Mouse (Mus musculus) hindbrain, embryonic 12.5 days (tissue): Measurements from ENCODE around the gene Arhgap44. TPM values are rescaled to one million over a fixed set of nuclear protein-coding genes. Genes with fewer than 3 reads are reported as not detected.

ENCODE experiments used
- ATAC-seq: fragments of 200-750 bp; cut with Nextera tagmentation; 2 replicates; pipeline ENCODE4 v1.8.0; 2017; ENCODE audit warnings: moderate TSS enrichment; ENCODE audit not compliant: low FRiP score
- H3K27ac ChIP-seq: fragments of 300-500 bp; sonication (generic); 2 replicates; pipeline ENCODE4 v1.5.1; 2016; ENCODE audit warnings: mild to moderate bottlenecking
- H3K27me3 ChIP-seq: fragments of 300-500 bp; sonication (generic); 2 replicates; pipeline ENCODE4 v1.6.1; 2016; ENCODE audit warnings: mild to moderate bottlenecking
- H3K36me3 ChIP-seq: fragments of 300-500 bp; sonication (generic); 2 replicates; pipeline ENCODE4 v1.6.1; 2016; ENCODE audit warnings: mild to moderate bottlenecking
- H3K4me1 ChIP-seq: fragments of 300-500 bp; sonication (generic); 2 replicates; pipeline ENCODE4 v1.6.1; 2016
- H3K4me2 ChIP-seq: fragments of 300-500 bp; sonication (generic); replicated peaks from 2 replicates; pipeline ENCODE4 v1.6.1; 2016; ENCODE audit warnings: mild to moderate bottlenecking
- H3K4me3 ChIP-seq: fragments of 300-500 bp; sonication (generic); 2 replicates; pipeline ENCODE4 v1.5.1; 2016; ENCODE audit warnings: mild to moderate bottlenecking
- H3K9ac ChIP-seq: fragments of 300-500 bp; sonication (generic); 2 replicates; pipeline ENCODE4 v1.6.1; 2016; ENCODE audit warnings: mild to moderate bottlenecking, moderate library complexity
- H3K9me3 ChIP-seq: fragments of 300-500 bp; sonication (generic); replicated peaks from 2 replicates; pipeline ENCODE4 v1.6.1; 2016; ENCODE audit warnings: mild to moderate bottlenecking
- WGBS: fragments of 180-500 bp; shearing (Covaris S2); methylation state at CpG from one replicate; pipeline ENCODE4 v1.1.7; 2016; 5-methylcytosine and 5-hydroxymethylcytosine counted together
- polyA plus RNA-seq: library from polyadenylated mRNA; unstranded; fragments of >200 nt; fragmentation: Nextera tagmentation; extraction: Ambion mirVana; gene quantifications from 2 replicates; pipeline ENCODE4 v1.2.1, GENCODE M21; 2016

Gene Arhgap44
- polyA plus RNA-seq, 1 experiment from 2014 or later: 7.3 TPM

- no peak overlapping the region for H3K9ac ChIP-seq
- H3K4me3 ChIP-seq: no peak overlapping the region
- no peak overlapping the region for H3K27ac ChIP-seq
- no peak for ATAC-seq
- H3K4me2 ChIP-seq: no peak overlapping the region
- no peaks in the 10 kb centered on the region for H3K27me3 ChIP-seq
- H3K9me3 ChIP-seq: no peaks in the 10 kb centered on the region
- H3K36me3 ChIP-seq: peaks cover 19% of the 10 kb centered on the region; the same call in 1 of the 2 replicates
- no peaks in the 10 kb centered on the region for H3K4me1 ChIP-seq
- WGBS: 95% methylated on average over 4 of the region's 4 CpGs
Observed at GRCm38 (mm10) chr11:65020744-65021143, 142.0 kb downstream of the Arhgap44 start.

GRCm38 (mm10) chr11:65016754-65017153 lies 146.0 kb downstream of the Arhgap44 start:
- no peak for ATAC-seq
- 89% methylated on average over 1 of the region's 1 CpGs for WGBS

GRCm38 (mm10) chr11:65013906-65014305 lies 148.9 kb downstream of the Arhgap44 start:
- no peaks in the 10 kb centered on the region for H3K9me3 ChIP-seq
- no peak overlapping the region for H3K4me2 ChIP-seq
- no peak overlapping the region for H3K9ac ChIP-seq
- H3K4me3 ChIP-seq: no peak overlapping the region
- WGBS: 78% methylated on average over 6 of the region's 6 CpGs
- ATAC-seq: no peak
- H3K27ac ChIP-seq: no peak overlapping the region
- H3K36me3 ChIP-seq: no peaks in the 10 kb centered on the region; the same call in 1 of the 2 replicates
- no peaks in the 10 kb centered on the region for H3K27me3 ChIP-seq
- H3K4me1 ChIP-seq: no peaks in the 10 kb centered on the region

More at GRCm38 (mm10) chr11:65016754-65017153, 146.0 kb downstream of the Arhgap44 start:
- Histone ChIP-seq H3K9me3 (no peaks in the 10 kb centered on the region), H3K9ac (no peak overlapping the region), H3K27me3 (no peaks in the 10 kb centered on the region), H3K4me3 (no peak overlapping the region), H3K36me3 (peaks cover 7% of the 10 kb centered on the region; the same call in 1 of the 2 replicates), H3K4me2 (no peak overlapping the region), H3K27ac (no peak overlapping the region), H3K4me1 (no peaks in the 10 kb centered on the region)

GRCm38 (mm10) chr11:65006047-65006446 lies 156.7 kb downstream of the Arhgap44 start:
- peaks cover 33% of the 10 kb centered on the region for H3K36me3 ChIP-seq

GRCm38 (mm10) chr11:65004836-65005235 lies 157.9 kb downstream of the Arhgap44 start:
- Histone ChIP-seq H3K4me3 (no peak overlapping the region), H3K9me3 (no peaks in the 10 kb centered on the region), H3K9ac (no peak overlapping the region), H3K4me1 (no peaks in the 10 kb centered on the region), H3K36me3 (peaks cover 45% of the 10 kb centered on the region), H3K4me2 (no peak overlapping the region), H3K27ac (no peak overlapping the region), H3K27me3 (no peaks in the 10 kb centered on the region)
- 92% methylated on average over 3 of the region's 3 CpGs for WGBS
- ATAC-seq: no peak

More at GRCm38 (mm10) chr11:65006047-65006446, 156.7 kb downstream of the Arhgap44 start:
- no peaks in the 10 kb centered on the region for H3K27me3 ChIP-seq
- H3K27ac ChIP-seq: no peak overlapping the region
- no peak for ATAC-seq
- H3K4me3 ChIP-seq: no peak overlapping the region
- no peaks in the 10 kb centered on the region for H3K9me3 ChIP-seq
- no peak overlapping the region for H3K4me2 ChIP-seq
- WGBS: 94% methylated on average over 4 of the region's 4 CpGs
- no peak overlapping the region for H3K9ac ChIP-seq
- no peaks in the 10 kb centered on the region for H3K4me1 ChIP-seq

GRCm38 (mm10) chr11:65003611-65004010 lies 159.2 kb downstream of the Arhgap44 start:
- Histone ChIP-seq H3K27me3 (no peaks in the 10 kb centered on the region), H3K4me2 (no peak overlapping the region), H3K36me3 (peaks cover 57% of the 10 kb centered on the region), H3K4me3 (no peak overlapping the region), H3K4me1 (no peaks in the 10 kb centered on the region), H3K27ac (no peak overlapping the region), H3K9ac (no peak overlapping the region), H3K9me3 (no peaks in the 10 kb centered on the region)
- no peak for ATAC-seq
- 87% methylated on average over 5 of the region's 5 CpGs for WGBS

GRCm38 (mm10) chr11:65001729-65002128 lies 161.0 kb downstream of the Arhgap44 start:
- Histone ChIP-seq H3K9me3 (no peaks in the 10 kb centered on the region), H3K36me3 (peaks cover 76% of the 10 kb centered on the region), H3K27ac (no peak overlapping the region), H3K4me3 (no peak overlapping the region), H3K9ac (no peak overlapping the region), H3K4me1 (no peaks in the 10 kb centered on the region), H3K4me2 (no peak overlapping the region), H3K27me3 (no peaks in the 10 kb centered on the region)
- no peak for ATAC-seq
- WGBS: 91% methylated on average over 14 of the region's 14 CpGs

GRCm38 (mm10) chr11:64999685-65000084 lies 163.1 kb downstream of the Arhgap44 start:
- Histone ChIP-seq H3K9me3 (no peaks in the 10 kb centered on the region), H3K4me2 (no peak overlapping the region), H3K27ac (no peak overlapping the region), H3K9ac (no peak overlapping the region), H3K36me3 (peaks cover 89% of the 10 kb centered on the region), H3K4me3 (no peak overlapping the region), H3K27me3 (no peaks in the 10 kb centered on the region), H3K4me1 (no peaks in the 10 kb centered on the region)
- WGBS: 91% methylated on average over 5 of the region's 5 CpGs
- no peak for ATAC-seq

- Histone ChIP-seq H3K4me3 (no peak overlapping the region), H3K27ac (no peak overlapping the region), H3K36me3 (peaks cover 91% of the 10 kb centered on the region), H3K4me2 (no peak overlapping the region), H3K9me3 (no peaks in the 10 kb centered on the region), H3K9ac (no peak overlapping the region), H3K27me3 (no peaks in the 10 kb centered on the region), H3K4me1 (no peaks in the 10 kb centered on the region)
- 92% methylated on average over 3 of the region's 3 CpGs for WGBS
- no peak for ATAC-seq
Observed at GRCm38 (mm10) chr11:64998439-64998838, 164.3 kb downstream of the Arhgap44 start.

- Histone ChIP-seq H3K27me3 (no peaks in the 10 kb centered on the region), H3K27ac (no peak overlapping the region), H3K9me3 (no peaks in the 10 kb centered on the region), H3K36me3 (peaks cover 89% of the 10 kb centered on the region), H3K4me2 (no peak overlapping the region), H3K9ac (no peak overlapping the region), H3K4me3 (no peak overlapping the region), H3K4me1 (no peaks in the 10 kb centered on the region)
- WGBS: 88% methylated on average over 2 of the region's 2 CpGs
- ATAC-seq: no peak
Observed at GRCm38 (mm10) chr11:64988556-64988955, 174.2 kb downstream of the Arhgap44 start.

- H3K27ac ChIP-seq: no peak overlapping the region
- WGBS: 11% methylated on average over 9 of the region's 9 CpGs
Observed at GRCm38 (mm10) chr11:64979489-64979845, 183.3 kb downstream of the Arhgap44 start.

GRCm38 (mm10) chr11:64978720-64979488 lies 183.9 kb downstream of the Arhgap44 start, which contains the start of gene Elac2:
Gene Elac2, plus strand, starts transcription at chr11:64979038.
- peak within 1 kb of the TSS; percentile 85 for H3K4me3 ChIP-seq
- WGBS: under 1% methylated on average over 65 of the region's 65 CpGs
- peak within 1 kb of the TSS; percentile 82 for H3K9ac ChIP-seq
- H3K27me3 ChIP-seq: peaks cover 3% of the 10 kb centered on the region; the same call in 1 of the 2 replicates
- H3K4me1 ChIP-seq: peaks cover 13% of the 10 kb centered on the region
- peak; percentile 99 for ATAC-seq
- no peak within 1 kb of the TSS for H3K27ac ChIP-seq
- peaks cover 23% of the 10 kb centered on the region for H3K36me3 ChIP-seq
- H3K4me2 ChIP-seq: peak within 1 kb of the TSS; percentile 92
- no peaks in the 10 kb centered on the region for H3K9me3 ChIP-seq

More at GRCm38 (mm10) chr11:64979489-64979845, 183.3 kb downstream of the Arhgap44 start:
- no peak for ATAC-seq
- Histone ChIP-seq H3K4me2 (peak overlapping the region; percentile 92), H3K36me3 (peaks cover 29% of the 10 kb centered on the region), H3K4me3 (peak overlapping the region; percentile 85), H3K9me3 (no peaks in the 10 kb centered on the region), H3K4me1 (peaks cover 13% of the 10 kb centered on the region), H3K27me3 (no peaks in the 10 kb centered on the region), H3K9ac (peak overlapping the region; percentile 82)

GRCm38 (mm10) chr11:64972418-64972817 lies 190.3 kb downstream of the Arhgap44 start:
- Histone ChIP-seq H3K4me3 (no peak overlapping the region), H3K36me3 (no peaks in the 10 kb centered on the region), H3K9me3 (no peaks in the 10 kb centered on the region), H3K27ac (no peak overlapping the region), H3K4me2 (no peak overlapping the region), H3K27me3 (peaks cover 28% of the 10 kb centered on the region; the same call in 1 of the 2 replicates), H3K9ac (no peak overlapping the region), H3K4me1 (peaks cover 4% of the 10 kb centered on the region)
- ATAC-seq: no peak
- 74% methylated on average over 2 of the region's 2 CpGs for WGBS
